Mouse (Mus musculus) urinary bladder, postnatal 36 days (tissue): Measurements from ENCODE around the gene Mpc1.
"Not testable (repeated sequence)": the region's sequence is repeated elsewhere in the genome, so short reads cannot be mapped to it uniquely, and the experiment has no call there.

Experiments used
- DNase-seq, 2 experiments: peaks; one replicate each; pipeline ENCODE4 v3.0.0; 2022; ENCODE audit warnings: low spot score in 2 of 2, mixed read lengths in 1 of 2

The Mpc1 gene

GRCm38 (mm10) chr17:8328511-8329174, 45.9 kb downstream of the Mpc1 start:
- no peak for DNase-seq

GRCm38 (mm10) chr17:8330602-8331001, 47.9 kb downstream of the Mpc1 start:
- DNase-seq, result no peak

GRCm38 (mm10) chr17:8337159-8337558, 54.5 kb downstream of the Mpc1 start, which contains the start of gene Prr18:
Prr18 (plus strand) TSS chr17:8337459.
- not testable (repeated sequence) for DNase-seq

- DNase-seq, result no peak
These were observed 57.1 kb downstream of the Mpc1 start for GRCm38 (mm10) chr17:8339666-8340374.

- no peak for DNase-seq
These were observed 58.0 kb downstream of the Mpc1 start for GRCm38 (mm10) chr17:8340407-8341359.

- DNase-seq, result no peak
These were observed 58.8 kb downstream of the Mpc1 start for GRCm38 (mm10) chr17:8341360-8341963.

- no peak for DNase-seq
These were observed 60.0 kb downstream of the Mpc1 start for GRCm38 (mm10) chr17:8342706-8343105.

GRCm38 (mm10) chr17:8343416-8343815, 60.7 kb downstream of the Mpc1 start:
- no peak for DNase-seq
